Mouse (Mus musculus) liver, embryonic 15.5 days (tissue): Measurements from ENCODE around the gene Podxl2. TPM values are rescaled to one million over a fixed set of nuclear protein-coding genes. Genes with fewer than 3 reads are reported as not detected.

Experiments used
- ATAC-seq: fragments of 200-750 bp; cut with Nextera tagmentation; 2 replicates; pipeline ENCODE4 v1.8.0; 2017; ENCODE audit warnings: moderate number of reproducible peaks, mild to moderate bottlenecking, moderate library complexity; ENCODE audit not compliant: insufficient read depth
- H3K27ac ChIP-seq: fragments of 300-500 bp; sonication (generic); replicated peaks from 2 replicates; pipeline ENCODE4 v1.5.1; 2015; ENCODE audit warnings: mild to moderate bottlenecking, inconsistent platforms
- H3K27me3 ChIP-seq: fragments of 300-500 bp; sonication (generic); 2 replicates; pipeline ENCODE4 v1.6.1; 2015; ENCODE audit warnings: mild to moderate bottlenecking, inconsistent platforms
- H3K36me3 ChIP-seq: fragments of 300-500 bp; sonication (generic); replicated peaks from 2 replicates; pipeline ENCODE4 v1.6.1; 2015; ENCODE audit warnings: moderate library complexity, mild to moderate bottlenecking, inconsistent platforms
- H3K4me1 ChIP-seq: fragments of 300-500 bp; sonication (generic); replicated peaks from 2 replicates; pipeline ENCODE4 v1.6.1; 2015; ENCODE audit warnings: inconsistent platforms
- H3K4me2 ChIP-seq: fragments of 300-500 bp; sonication (generic); 2 replicates; pipeline ENCODE4 v1.6.1; 2015; ENCODE audit warnings: moderate library complexity, mild to moderate bottlenecking, inconsistent platforms
- H3K4me3 ChIP-seq: fragments of 300-500 bp; sonication (generic); replicated peaks from 2 replicates; pipeline ENCODE4 v1.5.1; 2015; ENCODE audit warnings: mild to moderate bottlenecking, inconsistent platforms
- H3K9ac ChIP-seq: fragments of 300-500 bp; sonication (generic); 2 replicates; pipeline ENCODE4 v1.6.1; 2015; ENCODE audit warnings: moderate library complexity, mild to moderate bottlenecking, inconsistent platforms
- H3K9me3 ChIP-seq: fragments of 300-500 bp; sonication (generic); replicated peaks from 2 replicates; pipeline ENCODE4 v1.6.1; 2016; ENCODE audit warnings: inconsistent platforms
- WGBS: fragments of 180-500 bp; shearing (Covaris S2); methylation state at CpG from one replicate; pipeline ENCODE4 v1.1.7; 2015; ENCODE audit warnings: mixed read lengths; ENCODE audit not compliant: insufficient replicate concordance; 5-methylcytosine and 5-hydroxymethylcytosine counted together
- polyA plus RNA-seq: library from polyadenylated mRNA; unstranded; fragments of >200 nt; fragmentation: Nextera tagmentation; extraction: Ambion mirVana; gene quantifications from 2 replicates; pipeline ENCODE4 v1.2.1, GENCODE M21; 2015

Gene Podxl2
- polyA plus RNA-seq, 1 experiment from 2014 or later, result 1.7 TPM

DNA sequence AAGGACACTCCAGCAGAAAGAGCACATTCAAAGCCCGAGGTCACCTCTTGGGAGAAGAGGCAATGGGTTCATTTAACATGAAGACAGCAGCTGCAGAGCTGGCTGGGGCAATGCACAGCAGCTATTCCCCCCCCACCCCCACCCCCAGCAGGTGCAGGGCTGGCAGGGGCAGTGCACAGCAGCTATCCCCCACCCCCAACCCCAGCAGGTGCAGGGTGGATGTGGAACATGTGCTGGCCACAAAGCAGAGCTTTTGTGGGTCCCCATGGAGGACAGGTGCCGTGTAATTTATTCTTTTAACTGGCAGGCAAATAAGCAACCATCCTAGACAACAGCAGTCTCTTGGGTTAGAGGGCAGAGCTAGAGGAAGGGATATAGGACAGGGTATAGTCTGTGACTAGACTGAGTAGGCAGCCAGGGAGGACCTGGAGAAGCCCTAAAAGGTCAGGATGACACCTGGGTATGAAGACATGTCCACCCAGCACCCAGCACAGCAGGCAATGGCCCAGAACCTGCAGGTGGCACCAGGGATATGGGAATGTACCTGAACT lies 11.6 kb upstream of the Podxl2 start:
- no peak overlapping the region for H3K9ac ChIP-seq
- H3K4me3 ChIP-seq, result no peak overlapping the region
- no peak overlapping the region for H3K27ac ChIP-seq
- H3K4me1 ChIP-seq, result peaks cover 30% of the 10 kb centered on the region
- H3K4me2 ChIP-seq, result no peak overlapping the region
- no peaks in the 10 kb centered on the region for H3K9me3 ChIP-seq
- no peak for ATAC-seq
- peaks cover 100% of the 10 kb centered on the region for H3K36me3 ChIP-seq
- no peaks in the 10 kb centered on the region for H3K27me3 ChIP-seq
- WGBS, result 93% methylated on average over 2 of the region's 2 CpGs

DNA sequence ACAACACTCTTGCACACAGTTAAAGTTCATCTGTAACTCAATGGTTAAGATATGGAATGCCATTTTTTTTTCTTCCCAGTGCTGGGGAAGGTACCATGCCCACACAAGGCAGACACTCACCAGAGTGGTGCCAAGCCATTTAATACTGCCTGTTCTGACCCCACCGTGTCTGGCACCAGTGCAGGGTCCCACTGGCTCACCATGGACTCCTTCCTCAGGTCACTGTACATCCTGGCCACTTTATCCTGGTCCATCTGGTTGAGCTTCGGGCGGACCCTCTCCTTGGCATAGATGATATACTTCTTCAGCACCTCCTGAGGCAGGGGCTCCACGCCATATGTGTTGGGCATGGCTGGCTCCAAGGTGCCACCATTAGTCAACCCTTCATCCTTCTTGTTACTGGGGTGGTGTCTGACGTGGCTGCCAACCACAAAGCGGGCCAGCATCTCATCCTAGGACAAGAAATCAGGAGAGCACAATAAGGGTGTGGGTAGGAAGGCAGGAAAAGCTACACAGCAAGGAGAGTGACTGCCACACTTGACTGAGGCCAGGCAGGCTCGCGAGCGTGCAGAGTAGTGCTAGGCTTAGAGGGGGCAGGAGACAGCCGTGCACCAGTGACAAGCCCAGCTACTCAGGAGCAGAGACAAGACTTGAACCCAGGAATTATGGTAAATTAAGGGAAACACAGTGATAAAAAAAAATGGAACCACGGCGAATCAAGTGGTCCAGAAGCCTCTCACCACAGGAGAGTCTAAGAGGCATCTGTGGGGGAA lies 11.0 kb upstream of the Podxl2 start:
- Histone ChIP-seq H3K9me3 (no peaks in the 10 kb centered on the region), H3K4me2 (no peak overlapping the region), H3K27ac (no peak overlapping the region), H3K4me1 (peaks cover 26% of the 10 kb centered on the region), H3K4me3 (no peak overlapping the region), H3K36me3 (peaks cover 99% of the 10 kb centered on the region), H3K9ac (no peak overlapping the region), H3K27me3 (no peaks in the 10 kb centered on the region)
- no peak for ATAC-seq
- WGBS, result 87% methylated on average over 12 of the region's 12 CpGs

DNA sequence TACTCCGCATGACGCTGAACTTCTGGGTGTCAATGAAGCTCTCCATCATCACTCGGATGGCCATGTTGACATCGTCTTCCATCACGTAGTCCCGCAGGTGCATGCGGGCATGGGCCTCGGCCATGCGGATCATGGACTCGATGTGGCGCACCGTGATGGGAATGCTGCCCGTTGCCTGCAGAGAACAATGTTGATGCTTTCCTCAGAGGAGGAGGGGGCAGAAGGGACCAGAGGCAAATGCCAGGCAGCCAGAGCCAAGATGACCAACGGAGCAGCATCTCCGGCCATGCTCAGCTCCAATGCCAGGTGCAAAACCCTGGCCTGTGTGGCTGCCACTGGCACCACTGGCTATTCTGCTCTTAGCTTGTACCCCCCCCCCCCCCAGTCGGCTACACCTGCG lies 9.8 kb upstream of the Podxl2 start:
- Histone ChIP-seq H3K4me1 (peaks cover 19% of the 10 kb centered on the region), H3K27ac (no peak overlapping the region)
- ATAC-seq, result no peak

DNA sequence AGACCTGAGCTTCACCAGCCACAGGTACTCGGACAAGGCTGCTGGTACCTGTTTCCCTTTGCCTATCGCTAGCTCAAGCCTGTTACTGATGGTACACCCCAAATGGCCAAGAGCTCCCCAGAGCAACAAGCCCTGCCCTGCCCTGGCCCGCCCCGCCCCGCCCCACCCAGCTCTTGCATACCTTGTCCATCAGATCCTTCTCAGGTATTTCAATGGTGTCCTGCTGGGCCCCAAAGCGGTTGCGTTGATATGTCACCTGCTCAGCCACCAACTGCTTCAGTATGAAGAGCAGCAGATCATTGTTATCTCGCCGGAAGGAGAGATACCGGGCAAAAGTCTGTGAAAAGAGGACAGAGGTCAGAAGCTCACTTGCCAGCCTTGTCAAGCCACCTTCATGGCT lies 9.4 kb upstream of the Podxl2 start:
- Histone ChIP-seq H3K4me1 (peaks cover 16% of the 10 kb centered on the region), H3K27me3 (no peaks in the 10 kb centered on the region), H3K27ac (no peak overlapping the region), H3K36me3 (peaks cover 87% of the 10 kb centered on the region), H3K9ac (no peak overlapping the region), H3K4me2 (no peak overlapping the region), H3K4me3 (no peak overlapping the region), H3K9me3 (no peaks in the 10 kb centered on the region)
- no peak for ATAC-seq
- 86% methylated on average over 10 of the region's 10 CpGs for WGBS

More for the DNA sequence above, 9.8 kb upstream of the Podxl2 start:
- Histone ChIP-seq H3K9me3 (no peaks in the 10 kb centered on the region), H3K4me2 (no peak overlapping the region), H3K4me3 (no peak overlapping the region), H3K9ac (no peak overlapping the region), H3K36me3 (peaks cover 92% of the 10 kb centered on the region), H3K27me3 (no peaks in the 10 kb centered on the region)
- 93% methylated on average over 17 of the region's 17 CpGs for WGBS

DNA sequence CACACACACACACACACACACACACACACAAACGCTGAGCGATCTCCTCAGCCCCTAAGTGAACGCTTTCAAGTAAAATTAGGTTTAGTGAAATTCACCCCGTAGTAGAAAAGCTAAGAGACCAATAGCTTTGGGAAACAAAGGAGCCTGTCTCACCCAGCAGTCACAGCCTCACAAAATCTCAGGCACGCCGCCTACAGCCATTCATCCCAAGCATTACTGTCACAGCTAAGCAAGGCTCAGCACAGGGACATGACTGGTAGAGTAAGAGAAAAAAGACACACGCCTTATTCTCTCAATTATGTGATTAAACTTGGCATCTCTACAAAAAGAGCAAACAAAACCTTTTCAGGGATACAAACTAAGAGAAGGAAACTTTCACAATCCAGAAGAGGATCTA lies 6.5 kb upstream of the Podxl2 start:
- H3K27ac ChIP-seq, result no peak overlapping the region
- 84% methylated on average over 7 of the region's 7 CpGs for WGBS
- H3K9me3 ChIP-seq, result no peaks in the 10 kb centered on the region
- ATAC-seq, result no peak
- no peak overlapping the region for H3K4me2 ChIP-seq
- H3K36me3 ChIP-seq, result peaks cover 59% of the 10 kb centered on the region
- no peak overlapping the region for H3K4me3 ChIP-seq
- H3K27me3 ChIP-seq, result peaks cover 10% of the 10 kb centered on the region
- no peak overlapping the region for H3K9ac ChIP-seq
- 0 out of 2 replicates have a peak, but pooled peaks cover 10% of the 10 kb centered on the region for H3K4me1 ChIP-seq

DNA sequence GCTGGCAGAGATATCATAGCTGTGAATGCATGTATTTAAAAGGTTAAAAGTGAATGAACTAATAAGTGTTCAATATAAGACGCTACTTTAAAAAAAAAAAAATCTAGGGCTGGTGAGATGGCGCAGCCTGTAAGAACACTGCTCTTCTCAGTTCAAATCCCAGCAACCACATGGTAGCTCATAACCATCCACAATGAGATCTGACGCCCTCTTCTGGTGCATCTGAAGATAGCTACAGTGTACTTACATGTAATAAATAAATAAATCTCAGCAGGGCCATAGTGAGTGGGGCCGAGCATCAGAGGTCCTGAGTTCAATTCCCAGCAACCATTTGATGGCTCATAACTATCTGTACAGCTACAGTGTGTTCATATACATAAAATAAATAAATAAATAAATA lies 4.6 kb upstream of the Podxl2 start:
- Histone ChIP-seq H3K27me3 (peaks cover 28% of the 10 kb centered on the region), H3K9ac (no peak overlapping the region), H3K9me3 (no peaks in the 10 kb centered on the region), H3K4me2 (no peak overlapping the region), H3K4me1 (peaks cover 11% of the 10 kb centered on the region), H3K27ac (no peak overlapping the region), H3K4me3 (no peak overlapping the region), H3K36me3 (peaks cover 40% of the 10 kb centered on the region)
- 56% methylated on average over 4 of the region's 4 CpGs for WGBS
- ATAC-seq, result no peak

DNA sequence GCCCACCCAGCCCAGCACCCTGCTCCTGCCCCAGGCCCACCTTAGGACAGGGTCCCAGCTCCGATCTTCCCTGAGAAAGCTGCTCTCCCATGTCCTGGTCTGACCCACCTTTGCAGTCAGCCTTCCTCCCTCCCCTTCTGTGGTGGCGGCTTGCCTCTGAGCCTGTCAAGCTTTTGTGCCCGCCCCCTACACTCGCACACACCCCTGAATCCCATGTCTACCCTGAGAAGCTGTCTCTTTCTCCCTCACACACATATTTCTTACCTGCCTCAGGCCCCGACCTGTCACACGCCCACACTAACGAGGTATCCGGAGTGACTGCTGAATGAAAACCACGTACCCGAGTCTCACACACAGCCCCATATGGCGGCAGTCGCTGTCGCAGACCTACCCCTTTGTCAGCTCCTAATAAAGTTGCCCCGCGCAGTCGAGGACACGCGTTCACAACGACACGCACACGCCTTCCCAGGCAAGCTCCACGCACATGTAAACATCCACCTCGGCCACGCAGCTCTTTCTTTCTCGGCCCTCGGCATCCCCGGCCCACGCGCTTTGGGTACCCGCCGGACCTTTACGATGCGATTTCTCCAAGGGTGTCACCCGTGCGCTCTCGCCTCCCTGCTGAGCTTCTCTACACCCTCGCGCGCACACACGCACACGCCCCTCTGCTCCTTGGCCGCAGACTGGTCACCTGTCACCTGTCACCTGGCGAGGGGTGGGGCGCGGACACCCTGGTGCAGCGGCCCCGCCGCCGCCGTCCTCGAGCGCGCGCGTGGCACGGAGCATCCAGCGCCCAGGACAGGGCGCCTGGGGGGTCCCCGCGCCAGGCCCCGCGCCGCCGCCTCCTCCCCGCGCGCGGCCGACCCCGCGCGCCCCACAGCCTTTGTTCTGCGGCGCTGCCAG lies 628 bp downstream of the Podxl2 start:
- peak overlapping the region; percentile 53 for H3K4me3 ChIP-seq
- no peak overlapping the region for H3K27ac ChIP-seq
- no peak for ATAC-seq
- 7% methylated on average over 72 of the region's 74 CpGs for WGBS
- no peak overlapping the region for H3K9ac ChIP-seq
- no peaks in the 10 kb centered on the region for H3K9me3 ChIP-seq
- peaks cover 11% of the 10 kb centered on the region for H3K4me1 ChIP-seq
- peak overlapping the region; percentile 73 for H3K4me2 ChIP-seq
- H3K36me3 ChIP-seq, result no peaks in the 10 kb centered on the region
- peaks cover 81% of the 10 kb centered on the region for H3K27me3 ChIP-seq

DNA sequence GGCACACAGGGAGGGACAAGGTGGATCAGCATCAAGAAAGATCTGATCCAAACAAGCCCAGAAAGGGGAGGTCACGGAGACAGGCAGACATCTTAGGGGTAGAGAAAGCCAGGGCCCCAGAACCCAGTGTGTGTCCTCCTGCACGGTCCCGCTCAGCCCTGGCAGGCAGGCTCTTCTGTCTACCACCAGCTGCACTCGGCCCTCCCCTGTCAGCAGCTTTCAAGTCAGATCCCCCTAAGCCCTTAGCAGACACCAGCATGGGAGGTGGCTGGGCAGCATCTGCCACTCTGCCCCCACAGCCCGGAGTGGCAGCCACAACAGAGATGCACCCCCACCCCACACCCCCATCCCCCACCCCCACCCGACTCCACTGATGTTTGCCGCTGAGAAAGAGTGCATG lies 2.0 kb downstream of the Podxl2 start:
- H3K27ac ChIP-seq, result no peak overlapping the region
- no peak overlapping the region for H3K4me3 ChIP-seq
- 38% methylated on average over 7 of the region's 7 CpGs for WGBS
- H3K9ac ChIP-seq, result no peak overlapping the region
- peaks cover 81% of the 10 kb centered on the region for H3K27me3 ChIP-seq
- ATAC-seq, result no peak
- H3K4me2 ChIP-seq, result no peak overlapping the region
- H3K36me3 ChIP-seq, result no peaks in the 10 kb centered on the region
- H3K4me1 ChIP-seq, result peaks cover 11% of the 10 kb centered on the region
- H3K9me3 ChIP-seq, result no peaks in the 10 kb centered on the region

DNA sequence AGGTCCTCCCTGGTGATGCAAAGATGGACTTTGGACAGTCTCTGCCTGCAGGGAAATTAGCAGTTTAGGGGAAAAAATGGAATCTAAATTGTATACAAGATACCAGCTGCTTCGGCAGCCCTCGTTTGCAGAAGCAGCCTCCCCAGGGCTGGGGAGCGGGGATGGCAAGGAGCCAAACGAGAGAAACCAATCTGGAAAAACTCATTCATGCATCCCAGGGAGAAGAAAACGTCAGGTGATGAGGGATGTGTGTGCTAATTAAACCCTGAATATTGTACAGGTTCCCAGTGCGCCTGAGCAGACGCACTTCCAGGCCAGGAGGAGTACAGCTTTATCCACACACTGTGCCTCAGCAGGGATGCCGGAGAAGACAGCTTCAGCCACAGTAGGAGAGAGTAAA lies 3.3 kb downstream of the Podxl2 start:
- Histone ChIP-seq H3K4me1 (peaks cover 11% of the 10 kb centered on the region), H3K4me2 (no peak overlapping the region), H3K27me3 (peaks cover 84% of the 10 kb centered on the region), H3K27ac (no peak overlapping the region), H3K36me3 (no peaks in the 10 kb centered on the region), H3K9me3 (no peaks in the 10 kb centered on the region), H3K9ac (no peak overlapping the region), H3K4me3 (no peak overlapping the region)
- 61% methylated on average over 8 of the region's 8 CpGs for WGBS
- ATAC-seq, result no peak

DNA sequence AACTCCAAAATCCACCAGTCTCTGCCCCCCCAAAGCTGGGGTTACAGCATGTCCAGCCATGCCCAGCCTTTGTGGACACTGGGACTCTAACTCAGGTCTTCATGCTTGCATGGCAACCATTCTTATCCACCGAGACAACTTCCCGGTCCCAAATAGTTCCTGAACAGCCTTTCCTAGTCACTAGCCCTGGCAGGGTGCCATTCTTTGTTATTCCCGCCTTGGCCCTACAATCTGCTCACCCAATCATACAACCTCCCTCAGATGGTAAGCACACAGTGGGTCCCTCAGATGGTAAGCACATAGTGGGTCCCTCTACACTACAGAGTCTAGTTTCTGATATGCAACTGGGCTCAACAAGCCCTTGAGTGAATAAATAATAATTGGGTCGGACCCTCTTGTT lies 4.2 kb downstream of the Podxl2 start:
- no peak overlapping the region for H3K4me2 ChIP-seq
- H3K4me1 ChIP-seq, result peaks cover 11% of the 10 kb centered on the region
- no peak for ATAC-seq
- no peaks in the 10 kb centered on the region for H3K36me3 ChIP-seq
- H3K27me3 ChIP-seq, result peaks cover 80% of the 10 kb centered on the region
- H3K4me3 ChIP-seq, result no peak overlapping the region
- WGBS, result 62% methylated on average over 4 of the region's 4 CpGs
- H3K9ac ChIP-seq, result no peak overlapping the region
- no peaks in the 10 kb centered on the region for H3K9me3 ChIP-seq
- H3K27ac ChIP-seq, result no peak overlapping the region

DNA sequence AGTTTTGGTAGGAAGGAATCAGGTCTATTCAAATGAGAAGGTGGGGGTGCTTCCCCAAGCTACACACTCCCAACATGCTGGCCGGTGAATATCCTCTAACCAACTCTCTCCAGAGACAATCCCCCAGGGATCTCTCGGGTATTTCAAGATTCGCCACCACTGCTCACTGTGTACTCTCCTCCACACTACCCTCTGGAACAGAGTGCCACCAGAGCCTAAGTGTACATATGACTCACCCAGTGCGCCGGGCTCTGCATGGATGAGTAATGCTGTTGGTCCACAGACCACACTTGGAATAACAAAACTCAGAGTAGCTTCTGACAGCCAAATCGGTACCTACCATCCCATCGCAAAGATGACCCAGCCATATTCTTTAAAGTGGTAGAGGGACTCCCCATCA lies 5.4 kb downstream of the Podxl2 start:
- peaks cover 68% of the 10 kb centered on the region for H3K27me3 ChIP-seq
- no peaks in the 10 kb centered on the region for H3K9me3 ChIP-seq
- no peak for ATAC-seq
- WGBS, result 78% methylated on average over 7 of the region's 7 CpGs
- H3K9ac ChIP-seq, result no peak overlapping the region
- no peak overlapping the region for H3K4me3 ChIP-seq
- peaks cover 5% of the 10 kb centered on the region for H3K4me1 ChIP-seq
- no peak overlapping the region for H3K27ac ChIP-seq
- no peak overlapping the region for H3K4me2 ChIP-seq
- H3K36me3 ChIP-seq, result no peaks in the 10 kb centered on the region
